Mouse (Mus musculus): ENCODE measurements around the gene Kcmf1.

Kcmf1 gene

GRCm38 (mm10) chr6:72899781-72900681 lies at the start of gene Kcmf1:
Gene Kcmf1 (minus strand): TSS chr6:72899979.
- peak; percentile 38 for DNase-seq (ENCODE audit: low spot score)

GRCm38 (mm10) chr6:72949161-72949756 lies 49.5 kb upstream of the Kcmf1 start:
- DNase-seq (ENCODE audit: low spot score), result no peak

GRCm38 (mm10) chr6:72948392-72948791 lies 48.6 kb upstream of the Kcmf1 start:
- no peak for DNase-seq (ENCODE audit: low spot score)

- DNase-seq (ENCODE audit: low spot score), result no peak
Observed at GRCm38 (mm10) chr6:72947960-72948359, 48.2 kb upstream of the Kcmf1 start.

GRCm38 (mm10) chr6:72940493-72940892 lies 40.7 kb upstream of the Kcmf1 start:
- no peak for DNase-seq (ENCODE audit: low spot score)

- no peak for DNase-seq (ENCODE audit: low spot score)
Observed at GRCm38 (mm10) chr6:72937859-72938258, 38.1 kb upstream of the Kcmf1 start.

GRCm38 (mm10) chr6:72937430-72937829 lies 37.7 kb upstream of the Kcmf1 start:
- no peak for DNase-seq (ENCODE audit: low spot score)

- no peak for DNase-seq (ENCODE audit: low spot score)
Observed at GRCm38 (mm10) chr6:72932955-72933354, 33.2 kb upstream of the Kcmf1 start.

- DNase-seq (ENCODE audit: low spot score), result no peak
Observed at GRCm38 (mm10) chr6:72931533-72931932, 31.8 kb upstream of the Kcmf1 start.

- no peak for DNase-seq (ENCODE audit: low spot score)
Observed at GRCm38 (mm10) chr6:72929795-72930398, 30.1 kb upstream of the Kcmf1 start.

- DNase-seq (ENCODE audit: low spot score), result peak; percentile 13
Observed at GRCm38 (mm10) chr6:72926755-72927482, 27.1 kb upstream of the Kcmf1 start.

GRCm38 (mm10) chr6:72926031-72926430 lies 26.3 kb upstream of the Kcmf1 start:
- DNase-seq (ENCODE audit: low spot score), result no peak

GRCm38 (mm10) chr6:72923381-72923780 lies 23.6 kb upstream of the Kcmf1 start:
- no peak for DNase-seq (ENCODE audit: low spot score)

- DNase-seq (ENCODE audit: low spot score), result no peak
Observed at GRCm38 (mm10) chr6:72921081-72921480, 21.3 kb upstream of the Kcmf1 start.

- DNase-seq (ENCODE audit: low spot score), result no peak
Observed at GRCm38 (mm10) chr6:72918510-72919033, 18.8 kb upstream of the Kcmf1 start.

- no peak for DNase-seq (ENCODE audit: low spot score)
Observed at GRCm38 (mm10) chr6:72916330-72916729, 16.6 kb upstream of the Kcmf1 start.

- no peak for DNase-seq (ENCODE audit: low spot score)
Observed at GRCm38 (mm10) chr6:72914087-72914749, 14.4 kb upstream of the Kcmf1 start.

GRCm38 (mm10) chr6:72911261-72911660 lies 11.5 kb upstream of the Kcmf1 start:
- no peak for DNase-seq (ENCODE audit: low spot score)

GRCm38 (mm10) chr6:72902254-72902990 lies 2.6 kb upstream of the Kcmf1 start:
- DNase-seq (ENCODE audit: low spot score), result no peak

GRCm38 (mm10) chr6:72900952-72901351 lies 1.2 kb upstream of the Kcmf1 start:
- no peak for DNase-seq (ENCODE audit: low spot score)

Data from urinary bladder, postnatal 10 days (tissue).